10 mouse cellular contexts compared by ENCODE assay signal in genomic region chr9:21791861-21792260, GRCm38 (mm10). TPM values are rescaled to one million over a fixed set of nuclear protein-coding genes. Genes with fewer than 3 reads are reported as not detected.
DNase-seq lines count a peak whose midpoint lies in the region; ATAC-seq and TF ChIP-seq lines count a peak whose summit lies in the region.
"Had no signal": no experiment of that assay in that cellular context is flagged by ENCODE, and none has a peak within 500 bp of the region (broad histone marks: within the 10 kb centered on the region; RNA-seq: fewer than 3 reads in every experiment).

No protein-coding gene starts in this region.

- no peak for TF ChIP-seq POLR2A in kidney, adult 2 months (IDR thresholded peaks at IDR 0.05; ENCODE audit: low read depth, low read length)

- H3K4me3 ChIP-seq in liver, postnatal 0 days (ENCODE audit: low read depth, low read length) = no peak overlapping the region
- no peak overlapping the region for H3K4me3 ChIP-seq in kidney, adult 2 months (ENCODE audit: insufficient read depth, low read depth, low read length)
- H3K4me3 ChIP-seq in stomach, embryonic 15.5 days (replicated peaks) = 0 out of 2 replicates have a peak overlapping the region, but pooled peaks have one; percentile 1
- H3K4me3 ChIP-seq: erythroblast, embryonic 14.5 days had no signal

- ATAC-seq in liver, postnatal 0 days = no peak; the same call in 1 of the 2 replicates
- no peak for ATAC-seq in stomach, embryonic 15.5 days (ENCODE audit: insufficient read depth, low FRiP score, low read depth)
- ATAC-seq in cerebellum, adult (ENCODE audit: insufficient number of reproducible peaks, low FRiP score, low TSS enrichment) = no peak
- no peak for ATAC-seq in activated CD4-positive, CD25-positive, alpha-beta regulatory T cell, adult 4 months

- no peak overlapping the region for H3K27ac ChIP-seq in liver, postnatal 0 days (ENCODE audit: low read depth)
- H3K27ac ChIP-seq in kidney, adult 2 months (ENCODE audit: insufficient read depth, low read depth, low read length) = peak overlapping the region; percentile 65
- H3K27ac ChIP-seq in stomach, embryonic 15.5 days = 0 out of 2 replicates have a peak overlapping the region, but pooled peaks have one; percentile 26

- H3K4me1 ChIP-seq in liver, postnatal 0 days (ENCODE audit: insufficient read depth) = peaks cover 10% of the 10 kb centered on the region; the same call in 1 of the 2 replicates
- peaks cover 8% of the 10 kb centered on the region for H3K4me1 ChIP-seq in kidney, adult 2 months (ENCODE audit: control insufficient read depth, insufficient read depth, low read length)
- peaks cover 33% of the 10 kb centered on the region for H3K4me1 ChIP-seq in stomach, embryonic 15.5 days

- no peak for TF ChIP-seq EP300 in liver, postnatal 0 days (IDR thresholded peaks at IDR 0.05; ENCODE audit: low read depth)

- no peaks in the 10 kb centered on the region for H3K9me3 ChIP-seq in liver, postnatal 0 days (ENCODE audit: low read length)
- H3K9me3 ChIP-seq in stomach, embryonic 15.5 days = no peaks in the 10 kb centered on the region

- H3K36me3 ChIP-seq in liver, postnatal 0 days (replicated peaks; ENCODE audit: insufficient read depth, low read length) = peaks cover 11% of the 10 kb centered on the region; the same call in 1 of the 2 replicates
- no peaks in the 10 kb centered on the region for H3K36me3 ChIP-seq in kidney, adult 2 months (ENCODE audit: control insufficient read depth, insufficient read depth, low read length)
- H3K36me3 ChIP-seq in stomach, embryonic 15.5 days = peaks cover 30% of the 10 kb centered on the region

- no peak overlapping the region for H3K4me2 ChIP-seq in liver, postnatal 0 days (ENCODE audit: low read depth, low read length)
- 0 out of 2 replicates have a peak overlapping the region, but pooled peaks have one; percentile 8 for H3K4me2 ChIP-seq in stomach, embryonic 15.5 days

- H3K27me3 ChIP-seq in liver, postnatal 0 days (ENCODE audit: insufficient read depth, low read length) = no peaks in the 10 kb centered on the region
- no peaks in the 10 kb centered on the region for H3K27me3 ChIP-seq in kidney, adult 2 months (replicated peaks; ENCODE audit: control insufficient read depth, insufficient read depth, low read length)
- no peaks in the 10 kb centered on the region for H3K27me3 ChIP-seq in stomach, embryonic 15.5 days (replicated peaks)

- TF ChIP-seq CTCF in liver, postnatal 0 days (IDR thresholded peaks at IDR 0.05; ENCODE audit: low read depth) = no peak
- no peak for TF ChIP-seq CTCF in kidney, adult 2 months (conservative IDR thresholded peaks at IDR 0.05; ENCODE audit: insufficient read depth, insufficient read length, low read depth, low read length)

- DNase-seq in liver, postnatal 0 days = peak; percentile 55
- no peak for DNase-seq in liver
- peak; percentile 67 for DNase-seq in gastrocnemius, postnatal 10 days
- DNase-seq in kidney, adult 2 months = peak; percentile 81
- no peak for DNase-seq in natural killer cell, adult 2 months (ENCODE audit: low spot score in 2 of 2)

- H3K9ac ChIP-seq in liver, postnatal 0 days (replicated peaks) = no peak overlapping the region
- no peak overlapping the region for H3K9ac ChIP-seq in stomach, embryonic 15.5 days

- WGBS in liver, postnatal 0 days (ENCODE audit: insufficient replicate concordance) = 64% methylated on average over 8 of the region's 8 CpGs
- WGBS in kidney, adult 2 months = 40% methylated on average over 8 of the region's 8 CpGs
- 62% methylated on average over 8 of the region's 8 CpGs for whole genome bisulfite sequencing in stomach, embryonic 15.5 days

RNA-seq across cellular contexts. Expression of gene Kank2, which starts 6.7 kb away (rescaled TPM):
- polyA plus RNA-seq in liver, postnatal 0 days (2015; fragmentation: Nextera tagmentation; extraction: Ambion mirVana) = 2.8 and 3.7 TPM in 2 replicates
- 10 to 100 TPM; 27.4 to 31.6 TPM for total RNA-seq in gastrocnemius, postnatal 10 days (2021)
- polyA plus RNA-seq in kidney, adult 2 months (2012; rRNA removed) = 21.8 and 23.6 TPM in 2 replicates
- 21.1 and 22.7 TPM in 2 replicates for polyA plus RNA-seq in stomach, embryonic 15.5 days (2015; fragmentation: Nextera tagmentation; extraction: Ambion mirVana)
- not detected for polyA plus RNA-seq in activated CD4-positive, CD25-positive, alpha-beta regulatory T cell, adult 4 months (2017; shearing (Covaris generic))

RNA-seq across cellular contexts. Expression of gene Spc24, which starts 31.8 kb away (rescaled TPM):
- polyA plus RNA-seq in liver, postnatal 0 days (2015; fragmentation: Nextera tagmentation; extraction: Ambion mirVana) = 38.4 and 41.4 TPM in 2 replicates
- 1 to 10 TPM; 6.1 to 7.3 TPM for total RNA-seq in gastrocnemius, postnatal 10 days (2021)
- polyA plus RNA-seq in kidney, adult 2 months (2012; rRNA removed) = 3.4 and 6.0 TPM in 2 replicates
- polyA plus RNA-seq in stomach, embryonic 15.5 days (2015; fragmentation: Nextera tagmentation; extraction: Ambion mirVana) = 110 and 119 TPM in 2 replicates
- polyA plus RNA-seq in activated CD4-positive, CD25-positive, alpha-beta regulatory T cell, adult 4 months (2017; shearing (Covaris generic)) = 10 to 100 TPM; 18.7 to 25.8 TPM

RNA-seq across cellular contexts. Expression of gene Angptl8, which starts 43.4 kb away (rescaled TPM):
- 74.6 and 75.7 TPM in 2 replicates for polyA plus RNA-seq in liver, postnatal 0 days (2015; fragmentation: Nextera tagmentation; extraction: Ambion mirVana)
- under 1 TPM in 1 of 2 experiments, not detected in 1; 0.43 TPM for total RNA-seq in gastrocnemius, postnatal 10 days (2021)
- polyA plus RNA-seq in kidney, adult 2 months (2012; rRNA removed) = 11.9 and 19.5 TPM in 2 replicates
- polyA plus RNA-seq in stomach, embryonic 15.5 days (2015; fragmentation: Nextera tagmentation; extraction: Ambion mirVana) = 5.9 and 8.1 TPM in 2 replicates
- polyA plus RNA-seq in activated CD4-positive, CD25-positive, alpha-beta regulatory T cell, adult 4 months (2017; shearing (Covaris generic)) = not detected
- total RNA-seq: MEL had no signal

Comparison
In these comparisons a context has a peak if more than half of its experiments do, and no peak if none do; other contexts are left out.
1. DNase-seq: peak in liver, postnatal 0 days (single experiment), gastrocnemius, postnatal 10 days (single experiment) and kidney, adult 2 months (single experiment); none in liver (single experiment) and natural killer cell, adult 2 months (0 of 2).